Mouse (Mus musculus) v-Abl transformed pro-B cells (cell line): ENCODE results near the gene Rhox7b.
"Not testable (repeated sequence)": the region's sequence is repeated elsewhere in the genome, so short reads cannot be mapped to it uniquely, and the experiment has no call there.

Experiments
- in situ Hi-C, 2 experiments: fragments of 400-800 bp; cut with MboI; formaldehyde crosslinking; loops; one replicate each; pipeline ENCODE4 v1.15.1; 2025; ENCODE audit not compliant: unreplicated experiment in 2 of 2

Rhox7b gene

GRCm38 (mm10) chrX:37897132-37897531 lies at the start of gene Rhox7b:
Rhox7b (minus strand) TSS chrX:37897232.
- in situ Hi-C loops: not testable (repeated sequence)

DNA sequence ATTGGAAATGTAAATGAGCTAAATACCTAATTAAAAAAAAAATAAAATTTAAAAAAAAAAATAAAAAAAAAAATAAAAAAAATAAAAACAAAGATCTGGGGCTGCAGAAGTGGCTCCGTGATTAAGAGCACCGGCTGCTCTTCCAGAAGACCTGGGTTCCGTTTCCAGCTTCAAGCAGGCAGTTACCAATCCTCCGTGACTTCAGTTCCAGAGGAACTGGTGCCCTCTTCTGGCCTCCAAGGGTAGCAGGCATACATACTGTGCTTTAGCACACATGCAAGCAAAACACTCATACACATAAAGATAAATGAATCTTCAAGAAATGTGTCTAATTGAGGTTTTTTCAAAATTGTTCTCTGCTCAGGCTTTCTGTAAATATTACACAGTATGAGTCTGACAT lies 19.3 kb upstream of the Rhox7b start:
- in situ Hi-C loops: no loop called here

- in situ Hi-C loops: no loop called here
Observed at GRCm38 (mm10) chrX:37908581-37908980, 11.5 kb upstream of the Rhox7b start.

GRCm38 (mm10) chrX:37903727-37904126 lies 6.7 kb upstream of the Rhox7b start:
- in situ Hi-C loops: no loop called here

- in situ Hi-C loops: not testable (repeated sequence)
Observed at GRCm38 (mm10) chrX:37901670-37902069, 4.6 kb upstream of the Rhox7b start, which contains the start of gene Rhox9. Rhox9 (minus strand) TSS chrX:37901770.

DNA sequence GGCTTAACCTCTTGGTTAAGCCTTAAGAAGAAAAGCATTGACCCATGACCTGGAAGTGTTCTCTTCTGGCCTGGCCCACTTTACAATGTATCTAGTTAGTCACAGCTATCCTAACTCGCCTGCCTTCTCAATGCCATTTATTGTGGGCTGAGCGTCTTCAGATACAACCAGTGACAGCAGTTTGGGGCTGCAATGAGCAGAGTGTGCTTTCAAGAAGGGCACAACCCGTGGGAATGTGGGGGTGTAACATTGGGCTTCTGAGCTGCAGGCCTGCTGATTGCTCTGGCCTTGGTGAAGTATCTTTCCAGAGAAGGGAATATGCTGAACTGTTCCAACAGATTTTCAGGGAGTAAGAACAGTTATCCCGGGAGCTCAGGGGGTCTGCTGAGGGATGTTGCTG lies 18.2 kb downstream of the Rhox7b start, which contains the start of gene Rhox8:
Rhox8 (minus strand) TSS at position 101 of the 400 bp plus-strand sequence.
- in situ Hi-C loops: no loop called here

GRCm38 (mm10) chrX:37871641-37872040 lies 25.4 kb downstream of the Rhox7b start:
- in situ Hi-C loops: no loop called here
